Mouse (Mus musculus) stomach, postnatal 0 days (tissue): ENCODE data around the gene Klhl21. TPM values are rescaled to one million over a fixed set of nuclear protein-coding genes. Genes with fewer than 3 reads are reported as not detected.

ENCODE experiments used
- ATAC-seq: fragments of 200-750 bp; cut with Nextera tagmentation; 2 replicates; pipeline ENCODE4 v1.8.0; 2017; ENCODE audit not compliant: low FRiP score, low TSS enrichment
- DNase-seq: peaks from one replicate; pipeline ENCODE4 v3.0.0-alpha.2; 2016; ENCODE audit warnings: low spot score
- H3K27ac ChIP-seq: fragments of 300-500 bp; sonication (generic); replicated peaks from 2 replicates; pipeline ENCODE4 v1.5.1; 2014; ENCODE audit warnings: mild to moderate bottlenecking, control low read depth
- H3K27me3 ChIP-seq: fragments of 300-500 bp; sonication (generic); 2 replicates; pipeline ENCODE4 v1.6.1; 2014; ENCODE audit warnings: low read length; ENCODE audit not compliant: control insufficient read depth, insufficient read depth
- H3K36me3 ChIP-seq: fragments of 300-500 bp; sonication (generic); 2 replicates; pipeline ENCODE4 v1.6.1; 2014; ENCODE audit warnings: low read length, mixed read lengths; ENCODE audit not compliant: control insufficient read depth, insufficient read depth
- H3K4me1 ChIP-seq: fragments of 300-500 bp; sonication (generic); replicated peaks from 2 replicates; pipeline ENCODE4 v1.6.1; 2014; ENCODE audit warnings: antibody characterized with exemption; ENCODE audit not compliant: control insufficient read depth, insufficient read depth
- H3K4me2 ChIP-seq: fragments of 300-500 bp; sonication (generic); replicated peaks from 2 replicates; pipeline ENCODE4 v1.6.1; 2014; ENCODE audit warnings: low read depth, mild to moderate bottlenecking, control low read depth, moderate library complexity
- H3K4me3 ChIP-seq: fragments of 300-500 bp; sonication (generic); 2 replicates; pipeline ENCODE4 v1.5.1; 2014; ENCODE audit warnings: low read depth, low read length, control low read depth
- H3K9ac ChIP-seq: fragments of 300-500 bp; sonication (generic); 2 replicates; pipeline ENCODE4 v1.6.1; 2014; ENCODE audit warnings: mild to moderate bottlenecking, low read length, control low read depth, mixed read lengths
- H3K9me3 ChIP-seq: fragments of 300-500 bp; sonication (generic); 2 replicates; pipeline ENCODE4 v1.6.1; 2016; ENCODE audit warnings: low read length; ENCODE audit not compliant: control insufficient read depth
- CTCF ChIP-seq: IDR thresholded peaks from 2 replicates; pipeline ENCODE4 v1.5.1; 2016; ENCODE audit warnings: antibody characterized with exemption, low read depth, mild to moderate bottlenecking, moderate library complexity
- EP300 ChIP-seq: optimal IDR thresholded peaks from 2 replicates; pipeline ENCODE3; 2016; ENCODE audit warnings: antibody characterized with exemption
- WGBS: fragments of 180-500 bp; shearing (Covaris S2); extraction: QIAGEN DNeasy Blood & Tissue Kit; methylation state at CpG from one replicate; pipeline ENCODE4 v1.1.7; 2014; 5-methylcytosine and 5-hydroxymethylcytosine counted together
- polyA plus RNA-seq: library from polyadenylated mRNA; unstranded; fragments of >200 nt; fragmentation: Nextera tagmentation; extraction: Ambion mirVana; gene quantifications from 2 replicates; pipeline ENCODE4 v1.2.1, GENCODE M21; 2015

Klhl21 gene
- 11.2 and 11.9 TPM in 2 replicates for polyA plus RNA-seq

DNA sequence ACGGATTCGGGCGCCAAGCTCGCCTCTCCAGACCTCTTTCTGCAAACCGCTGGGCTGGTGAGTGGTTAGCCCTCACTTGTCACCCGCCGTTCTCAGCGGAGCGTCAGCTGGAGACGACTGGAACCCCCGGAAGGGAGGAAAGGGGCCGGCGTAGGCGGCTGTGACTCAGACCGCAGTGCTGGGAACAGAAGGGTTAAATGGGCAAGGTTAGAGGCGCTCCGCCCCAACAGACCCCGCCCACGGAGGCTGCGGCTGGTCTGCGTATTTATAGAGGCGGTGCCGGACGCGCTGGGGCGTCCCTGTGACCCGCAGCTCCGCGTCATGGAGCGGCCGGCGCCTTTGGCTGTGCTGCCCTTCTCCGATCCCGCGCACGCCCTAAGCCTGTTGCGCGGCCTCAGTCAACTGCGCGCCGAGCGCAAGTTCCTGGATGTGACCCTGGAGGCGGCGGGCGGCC, at the start of gene Klhl21:
Klhl21 (plus strand) TSS at position 182 of the 454 bp plus-strand sequence.
- WGBS, result 0% methylated on average over 29 of the region's 45 CpGs
- peak within 1 kb of the TSS; percentile 86 for H3K9ac ChIP-seq
- DNase-seq, result peak; percentile 97
- ATAC-seq, result peak; percentile 88
- H3K27me3 ChIP-seq, result no peaks in the 10 kb centered on the region
- no peak; the same call in 1 of the 2 replicates for TF ChIP-seq CTCF
- TF ChIP-seq EP300, result peak; percentile 84
- H3K4me3 ChIP-seq, result peak within 1 kb of the TSS; percentile 79
- H3K4me1 ChIP-seq, result 0 out of 2 replicates have a peak, but pooled peaks cover 4% of the 10 kb centered on the region
- H3K27ac ChIP-seq, result peak within 1 kb of the TSS; percentile 98
- H3K4me2 ChIP-seq, result peak within 1 kb of the TSS; percentile 97
- H3K9me3 ChIP-seq, result no peaks in the 10 kb centered on the region
- H3K36me3 ChIP-seq, result no peaks in the 10 kb centered on the region; the same call in 1 of the 2 replicates

DNA sequence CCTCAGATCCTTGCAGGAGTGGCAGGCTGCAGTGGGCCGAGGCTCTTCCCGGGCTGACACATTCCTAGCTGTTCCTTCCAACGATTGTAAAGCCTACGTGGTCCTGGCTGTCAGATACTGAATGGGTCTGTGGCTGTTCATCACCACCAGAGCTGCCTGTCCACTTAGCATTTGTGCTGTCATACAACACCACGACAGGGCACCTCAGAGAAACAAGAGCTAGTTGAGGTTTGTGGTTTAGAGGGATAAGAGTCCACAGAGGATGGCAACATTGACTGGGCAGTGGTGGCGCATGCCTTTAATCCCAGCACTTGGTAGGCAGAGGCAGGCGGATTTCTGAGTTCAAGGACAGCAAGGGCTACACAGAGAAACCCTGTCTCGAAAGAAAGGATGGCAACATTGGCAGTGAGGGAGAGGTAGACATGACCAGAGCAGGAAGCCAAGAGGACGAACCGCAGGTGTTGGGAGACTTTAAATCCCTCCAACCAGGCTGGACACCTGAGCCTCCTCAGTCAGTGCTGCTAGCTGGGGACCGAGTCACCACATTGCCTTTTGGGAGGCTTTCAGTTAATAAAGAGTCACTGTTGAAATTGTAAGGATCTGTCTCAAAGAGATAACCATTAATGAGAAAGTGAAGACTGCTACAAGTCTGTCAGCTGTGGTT, 48.6 kb upstream of the Klhl21 start:
- H3K4me1 ChIP-seq, result no peaks in the 10 kb centered on the region
- no peak for DNase-seq
- H3K4me3 ChIP-seq, result no peak overlapping the region
- peaks cover 8% of the 10 kb centered on the region for H3K36me3 ChIP-seq
- H3K4me2 ChIP-seq, result no peak overlapping the region
- peak overlapping the region; percentile 65 for H3K27ac ChIP-seq
- WGBS, result 88% methylated on average over 11 of the region's 11 CpGs
- no peak overlapping the region for H3K9ac ChIP-seq
- TF ChIP-seq EP300 (no peak), CTCF (no peak)
- H3K9me3 ChIP-seq, result no peaks in the 10 kb centered on the region
- ATAC-seq, result no peak; the same call in 1 of the 2 replicates
- no peaks in the 10 kb centered on the region for H3K27me3 ChIP-seq

- Histone ChIP-seq H3K27ac (peak overlapping the region; percentile 65), H3K9ac (no peak overlapping the region), H3K9me3 (no peaks in the 10 kb centered on the region), H3K4me3 (no peak overlapping the region), H3K36me3 (peaks cover 10% of the 10 kb centered on the region), H3K4me1 (no peaks in the 10 kb centered on the region), H3K27me3 (no peaks in the 10 kb centered on the region), H3K4me2 (no peak overlapping the region)
- WGBS, result 38% methylated on average over 3 of the region's 3 CpGs
- peak; percentile 64 for DNase-seq
- no peak for TF ChIP-seq EP300
- TF ChIP-seq CTCF, result no peak
- peak; percentile 89 for ATAC-seq
Measured at GRCm38 (mm10) chr4:151960513-151960854, 48.1 kb upstream of the Klhl21 start.

GRCm38 (mm10) chr4:151962817-151963216, 45.8 kb upstream of the Klhl21 start:
- no peak for TF ChIP-seq EP300
- TF ChIP-seq CTCF, result no peak
- ATAC-seq (no peak), DNase-seq (no peak)
- H3K4me3 ChIP-seq, result no peak overlapping the region
- no peak overlapping the region for H3K9ac ChIP-seq
- H3K36me3 ChIP-seq, result peaks cover 6% of the 10 kb centered on the region
- H3K9me3 ChIP-seq, result no peaks in the 10 kb centered on the region
- H3K4me1 ChIP-seq, result no peaks in the 10 kb centered on the region
- H3K4me2 ChIP-seq, result no peak overlapping the region
- no peak overlapping the region for H3K27ac ChIP-seq
- WGBS, result 78% methylated on average over 3 of the region's 3 CpGs
- no peaks in the 10 kb centered on the region for H3K27me3 ChIP-seq

GRCm38 (mm10) chr4:151968204-151968921, 40.2 kb upstream of the Klhl21 start:
- DNase-seq (no peak), ATAC-seq (no peak)
- WGBS, result 94% methylated on average over 26 of the region's 26 CpGs
- TF ChIP-seq CTCF, result no peak
- no peak for TF ChIP-seq EP300
- Histone ChIP-seq H3K27me3 (no peaks in the 10 kb centered on the region), H3K27ac (no peak overlapping the region), H3K4me2 (no peak overlapping the region), H3K4me1 (no peaks in the 10 kb centered on the region), H3K4me3 (no peak overlapping the region), H3K9ac (no peak overlapping the region), H3K36me3 (peaks cover 8% of the 10 kb centered on the region), H3K9me3 (no peaks in the 10 kb centered on the region)
